In genomic region chr2:128027696-128028095, GRCm38 (mm10) we compare ENCODE assay signal across 30 mouse cellular contexts.
DNase-seq lines count a peak whose midpoint lies in the region; ATAC-seq and TF ChIP-seq lines count a peak whose summit lies in the region.
"Had no signal": no experiment of that assay in that cellular context is flagged by ENCODE, and none has a peak within 500 bp of the region (broad histone marks: within the 10 kb centered on the region; RNA-seq: fewer than 3 reads in every experiment).

No protein-coding gene starts in this region.

- no peak for TF ChIP-seq EP300 in liver, postnatal 0 days (IDR thresholded peaks at IDR 0.05; ENCODE audit: low read depth)

- DNase-seq in liver: peak; percentile 12
- no peak for DNase-seq in liver, postnatal 0 days
- DNase-seq in thymus, postnatal 10 days (ENCODE audit: low spot score in 2 of 2): peak; percentile 38 to 47
- DNase-seq in gastrocnemius, adult 2 months: no peak
- DNase-seq in adrenal gland, adult 8-10 months: no peak
- DNase-seq in MN1 (ENCODE audit: low spot score): no peak
- no peak for DNase-seq in adrenal gland, postnatal 14 days
- DNase-seq: adrenal gland, postnatal 36 days; cerebellum, adult 18-20 months; cerebellum, postnatal 14 days; forebrain, postnatal 0 days; gastrocnemius, postnatal 14 days; heart, adult 18-20 months; heart, postnatal 4 days; kidney, adult 11 months; kidney, postnatal 14 days; lung, postnatal 36 days; right cerebral cortex, postnatal 4 days had no signal

- H3K4me2 ChIP-seq in liver, postnatal 0 days (ENCODE audit: low read depth, low read length): no peak overlapping the region
- H3K4me2 ChIP-seq: embryonic facial prominence, embryonic 15.5 days; forebrain, embryonic 12.5 days; heart, embryonic 11.5 days; hindbrain, embryonic 13.5 days; liver, embryonic 15.5 days; lung, embryonic 15.5 days; midbrain, embryonic 11.5 days; neural tube, embryonic 12.5 days had no signal

- H3K4me3 ChIP-seq in liver, postnatal 0 days (ENCODE audit: low read depth, low read length): no peak overlapping the region
- H3K4me3 ChIP-seq in gastrocnemius, adult 2 months: no peak overlapping the region
- H3K4me3 ChIP-seq: embryonic facial prominence, embryonic 10.5 days; embryonic facial prominence, embryonic 15.5 days; forebrain, embryonic 12.5 days; hindbrain, embryonic 13.5 days; liver, embryonic 15.5 days; lung, embryonic 15.5 days; neural tube, embryonic 12.5 days had no signal

- TF ChIP-seq CTCF in liver, postnatal 0 days (IDR thresholded peaks at IDR 0.05; ENCODE audit: low read depth): no peak
- TF ChIP-seq CTCF in gastrocnemius, adult 2 months (IDR thresholded peaks at IDR 0.05): no peak

- 52% methylated on average over 12 of the region's 12 CpGs for WGBS in liver, postnatal 0 days (ENCODE audit: insufficient replicate concordance)

- H3K27ac ChIP-seq in liver, postnatal 0 days (ENCODE audit: low read depth): no peak overlapping the region
- H3K27ac ChIP-seq in gastrocnemius, adult 2 months: no peak overlapping the region
- H3K27ac ChIP-seq: embryonic facial prominence, embryonic 10.5 days; embryonic facial prominence, embryonic 15.5 days; forebrain, embryonic 12.5 days; hindbrain, embryonic 13.5 days; liver, embryonic 15.5 days; lung, embryonic 15.5 days; neural tube, embryonic 12.5 days had no signal

- no peaks in the 10 kb centered on the region for H3K36me3 ChIP-seq in liver, postnatal 0 days (replicated peaks; ENCODE audit: insufficient read depth, low read length)
- H3K36me3 ChIP-seq: embryonic facial prominence, embryonic 10.5 days; embryonic facial prominence, embryonic 15.5 days; forebrain, embryonic 12.5 days; hindbrain, embryonic 13.5 days; liver, embryonic 15.5 days; lung, embryonic 15.5 days; neural tube, embryonic 12.5 days had no signal

- no peaks in the 10 kb centered on the region for H3K4me1 ChIP-seq in liver, postnatal 0 days (ENCODE audit: insufficient read depth)
- H3K4me1 ChIP-seq: embryonic facial prominence, embryonic 15.5 days; liver, embryonic 15.5 days; lung, embryonic 15.5 days had no signal

- intact Hi-C loops in gastrocnemius, adult 2 months (cut with DNase I): no loop called here

- H3K27me3 ChIP-seq in liver, postnatal 0 days (ENCODE audit: insufficient read depth, low read length): no peaks in the 10 kb centered on the region
- H3K27me3 ChIP-seq: embryonic facial prominence, embryonic 15.5 days; forebrain, embryonic 12.5 days; hindbrain, embryonic 13.5 days; liver, embryonic 15.5 days; lung, embryonic 15.5 days; neural tube, embryonic 12.5 days had no signal

- no peaks in the 10 kb centered on the region for H3K9me3 ChIP-seq in liver, postnatal 0 days (ENCODE audit: low read length)
- H3K9me3 ChIP-seq: embryonic facial prominence, embryonic 10.5 days; embryonic facial prominence, embryonic 15.5 days; forebrain, embryonic 12.5 days; hindbrain, embryonic 13.5 days; liver, embryonic 15.5 days; lung, embryonic 15.5 days; neural tube, embryonic 12.5 days had no signal

- H3K9ac ChIP-seq in liver, postnatal 0 days (replicated peaks): no peak overlapping the region
- H3K9ac ChIP-seq: embryonic facial prominence, embryonic 15.5 days; forebrain, embryonic 12.5 days; forebrain, postnatal 0 days; hindbrain, embryonic 13.5 days; liver, embryonic 15.5 days; lung, embryonic 15.5 days; neural tube, embryonic 12.5 days had no signal

- ATAC-seq in liver, postnatal 0 days: no peak
- ATAC-seq in granulocyte monocyte progenitor cell, adult 5-6 weeks (replicated peaks; ENCODE audit: poor library complexity, severe bottlenecking): peak; percentile 25; the same call in 1 of the 2 replicates
- ATAC-seq: forebrain, postnatal 0 days; inflammation-experienced regulatory T-cells, adult 6 months; midbrain, embryonic 16.5 days had no signal

Comparison
In these comparisons a context has a peak if more than half of its experiments do, and no peak if none do; other contexts are left out.
1. DNase-seq: peak in liver (single experiment) and thymus, postnatal 10 days (2 of 2); none in liver, postnatal 0 days (single experiment), gastrocnemius, adult 2 months (single experiment), adrenal gland, adult 8-10 months (single experiment), MN1 (single experiment) and adrenal gland, postnatal 14 days (single experiment).